Mouse (Mus musculus) fat pad, adult 2 months (tissue): ENCODE data around the gene Cdk5.
A peak's percentile ranks its signal among the peaks of the same experiment; 100 is the strongest.

Source experiments
- DNase-seq: peaks from one replicate; pipeline ENCODE4 v3.0.0-alpha.2; 2011; ENCODE audit warnings: low read depth, low spot score; ENCODE audit errors: extremely low read depth

Cdk5 gene

GRCm38 (mm10) chr5:24423129-24424003 is at the start of gene Cdk5, which contains the start of gene Slc4a2:
Gene Cdk5, minus strand, starts transcription at chr5:24423530.
Gene Slc4a2, plus strand, starts transcription at chr5:24423837.
- peak; percentile 99 for DNase-seq

- no peak for DNase-seq
Observed at GRCm38 (mm10) chr5:24470600-24470999, 47.3 kb upstream of the Cdk5 start.

DNA sequence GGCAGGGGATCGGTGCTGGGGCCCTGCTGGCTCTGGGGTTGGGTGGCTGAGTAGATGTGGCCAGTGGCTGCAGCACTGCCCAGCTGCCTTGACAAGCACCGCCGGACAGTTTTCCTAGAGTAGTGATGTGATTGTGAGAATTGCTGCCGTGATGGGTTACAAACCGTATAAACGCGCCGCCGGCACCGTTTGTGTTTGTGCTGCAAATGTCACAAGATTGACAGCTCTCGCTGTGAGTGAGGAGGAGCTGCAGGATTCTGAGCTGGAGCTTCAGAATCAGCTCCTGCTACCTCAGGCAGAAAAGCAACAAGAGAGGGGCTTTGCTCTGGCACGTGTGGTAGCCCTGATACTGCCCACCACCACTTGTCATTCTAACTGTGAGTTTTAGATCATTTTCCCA is 43.4 kb upstream of the Cdk5 start:
- no peak for DNase-seq

GRCm38 (mm10) chr5:24455613-24456012 is 32.3 kb upstream of the Cdk5 start:
- no peak for DNase-seq

- DNase-seq = no peak
Observed at GRCm38 (mm10) chr5:24455076-24455475, 31.7 kb upstream of the Cdk5 start.

DNA sequence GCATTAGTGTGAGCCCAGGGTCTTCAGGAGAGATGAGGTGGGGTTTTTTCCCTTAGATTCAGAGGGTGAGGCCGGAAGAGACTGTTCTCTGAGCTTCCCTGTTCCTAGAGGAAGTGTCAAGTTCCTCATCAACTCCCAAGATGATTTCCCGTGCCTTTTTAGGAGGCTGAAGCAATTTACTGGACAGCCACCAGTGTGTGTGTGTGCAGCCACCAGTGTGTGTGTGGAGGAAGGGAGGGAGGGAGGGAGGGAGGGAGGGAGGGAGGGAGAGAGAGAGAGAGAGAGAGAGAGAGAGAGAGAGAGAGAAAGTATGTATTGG is 30.6 kb upstream of the Cdk5 start:
- DNase-seq = no peak

- no peak for DNase-seq
Observed at GRCm38 (mm10) chr5:24453283-24453984, 30.1 kb upstream of the Cdk5 start.

GRCm38 (mm10) chr5:24452691-24453233 is 29.4 kb upstream of the Cdk5 start:
- no peak for DNase-seq

DNA sequence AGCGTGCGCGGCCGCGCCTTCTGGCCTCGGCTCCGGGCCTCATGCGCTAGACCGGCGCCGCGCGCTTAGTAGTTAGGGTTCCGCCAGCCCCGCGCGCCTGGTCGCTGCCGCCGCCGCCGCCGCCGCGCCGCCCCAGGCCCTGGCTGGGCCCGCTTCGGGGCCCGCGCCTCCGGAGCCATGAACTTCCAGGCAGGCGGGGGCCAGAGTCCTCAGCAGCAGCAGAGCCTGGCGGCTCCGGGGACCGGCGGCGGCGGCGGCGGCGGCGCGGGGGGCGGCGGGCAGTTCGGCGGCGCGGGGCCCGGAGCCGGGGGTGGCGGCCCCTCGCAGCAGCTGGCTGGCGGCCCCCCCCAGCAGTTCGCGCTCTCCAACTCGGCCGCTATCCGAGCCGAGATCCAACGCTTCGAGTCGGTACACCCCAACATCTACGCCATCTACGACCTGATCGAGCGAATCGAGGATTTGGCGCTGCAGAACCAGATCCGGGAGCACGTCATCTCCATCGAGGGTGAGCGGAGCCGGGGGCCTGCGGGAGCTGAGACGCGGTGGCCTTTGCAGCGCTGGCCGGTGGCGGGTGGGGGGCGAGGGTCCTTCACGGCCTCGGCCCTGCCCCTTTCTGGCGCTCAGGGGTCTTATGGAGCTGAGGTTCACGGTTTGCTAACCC is 28.8 kb upstream of the Cdk5 start, which contains the start of gene Agap3:
TSS of gene Agap3 (plus strand) at position 148 of the 661 bp plus-strand sequence.
- DNase-seq = no peak

DNA sequence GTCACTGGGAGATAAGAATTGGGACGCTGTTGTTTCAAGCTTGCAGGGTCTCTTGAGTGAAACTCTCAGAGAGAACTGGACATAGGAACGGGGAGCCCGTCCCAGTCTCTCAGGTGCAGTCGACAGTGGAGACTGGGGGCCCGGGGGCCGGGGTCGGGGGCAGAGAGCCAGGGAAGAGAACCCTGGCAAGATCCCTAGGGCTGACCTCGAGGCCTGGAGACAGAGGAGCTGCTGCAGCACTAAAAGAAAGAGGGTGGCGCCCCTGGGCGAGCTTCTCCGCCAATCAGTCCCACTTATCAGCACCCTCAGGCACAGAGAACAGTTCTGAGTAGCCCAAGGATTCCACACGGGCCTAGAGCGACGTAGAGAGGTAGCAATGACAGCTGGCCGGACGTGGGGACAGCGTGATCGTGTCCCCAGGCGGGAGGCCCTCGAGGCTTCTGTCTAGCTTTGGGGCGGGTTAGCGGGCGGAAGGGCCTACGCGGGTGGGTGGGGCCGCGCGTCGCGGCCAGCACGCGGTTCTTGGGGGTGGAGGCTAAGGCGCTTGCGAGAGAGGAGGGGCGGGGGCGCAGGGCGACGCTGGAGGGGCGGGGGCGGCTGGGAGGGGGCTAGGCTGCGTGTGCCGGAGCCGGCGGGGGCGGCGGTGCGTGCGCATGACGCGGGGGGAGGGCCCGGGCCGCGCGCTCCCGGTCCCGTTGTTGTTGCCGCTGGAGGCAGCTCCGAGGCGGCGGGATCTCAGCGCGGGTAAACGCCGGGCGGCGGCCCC is 28.1 kb upstream of the Cdk5 start:
- DNase-seq = no peak

DNA sequence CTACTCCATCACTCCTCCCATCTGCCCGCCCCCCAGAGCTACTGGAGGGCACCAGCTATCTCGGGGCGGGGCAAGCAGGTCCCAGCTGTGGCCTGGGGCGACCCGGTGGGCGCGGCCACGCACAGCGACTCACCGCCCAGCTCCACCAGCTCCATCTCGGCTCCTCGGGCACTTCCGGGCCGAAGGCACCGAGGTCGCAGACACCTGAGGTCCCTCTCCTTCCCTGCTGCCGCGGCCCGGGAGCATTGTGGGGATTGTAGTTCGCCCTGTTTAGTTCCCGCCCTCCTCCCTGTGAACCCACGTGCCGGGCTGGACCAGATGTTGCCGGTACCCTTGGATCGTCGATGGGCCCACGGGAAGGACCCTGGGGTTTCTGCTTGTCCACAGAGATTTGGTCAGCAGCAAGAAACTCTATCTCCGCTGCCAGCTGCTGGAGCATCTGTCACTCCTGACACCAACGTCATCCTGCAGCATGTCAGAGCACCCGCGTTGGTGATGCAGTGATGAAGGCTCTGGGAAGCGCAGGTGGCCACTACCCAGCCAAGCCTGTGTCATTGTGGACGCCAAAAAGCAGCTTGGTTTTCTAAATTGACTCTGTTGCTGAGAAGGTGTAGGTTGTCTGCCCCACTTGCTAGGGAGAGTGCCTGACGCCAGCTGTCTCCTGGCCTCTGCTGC is 24.4 kb upstream of the Cdk5 start, which contains the start of gene Tmub1:
TSS of gene Tmub1 (minus strand) at position 231 of the 675 bp plus-strand sequence.
- no peak for DNase-seq

- DNase-seq = no peak
Observed at GRCm38 (mm10) chr5:24446630-24447029, 23.3 kb upstream of the Cdk5 start.

- DNase-seq = no peak
Observed at GRCm38 (mm10) chr5:24445428-24446080, 22.2 kb upstream of the Cdk5 start.

GRCm38 (mm10) chr5:24444746-24445427 is 21.6 kb upstream of the Cdk5 start, which contains the start of gene Fastk:
Gene Fastk, minus strand, starts transcription at chr5:24445287.
- peak; percentile 26 for DNase-seq

GRCm38 (mm10) chr5:24443927-24444326 is 20.6 kb upstream of the Cdk5 start:
- DNase-seq = no peak

- no peak for DNase-seq
Observed at GRCm38 (mm10) chr5:24443204-24443603, 19.9 kb upstream of the Cdk5 start.

- DNase-seq = no peak
Observed at GRCm38 (mm10) chr5:24442029-24442428, 18.7 kb upstream of the Cdk5 start.

DNA sequence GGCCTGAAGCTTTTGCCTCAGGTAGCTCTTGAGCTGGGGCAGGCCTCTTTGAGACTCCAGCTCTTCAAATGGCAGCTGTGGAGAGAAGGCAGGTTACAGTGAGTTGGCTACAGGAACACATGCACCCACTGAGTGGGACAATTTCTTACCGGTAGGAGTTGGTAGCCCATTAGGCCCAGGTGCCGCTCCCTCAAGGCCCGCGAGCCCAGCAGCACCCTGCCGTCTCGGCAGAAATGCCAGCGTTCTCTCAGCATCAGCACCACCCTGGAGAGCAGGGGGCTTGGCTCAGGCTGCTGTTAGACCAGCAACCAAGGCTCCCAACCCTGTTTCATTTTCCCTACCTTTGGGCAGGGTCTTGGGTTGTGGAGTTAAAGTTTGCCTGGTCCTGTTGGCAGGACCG is 17.9 kb upstream of the Cdk5 start:
- no peak for DNase-seq

DNA sequence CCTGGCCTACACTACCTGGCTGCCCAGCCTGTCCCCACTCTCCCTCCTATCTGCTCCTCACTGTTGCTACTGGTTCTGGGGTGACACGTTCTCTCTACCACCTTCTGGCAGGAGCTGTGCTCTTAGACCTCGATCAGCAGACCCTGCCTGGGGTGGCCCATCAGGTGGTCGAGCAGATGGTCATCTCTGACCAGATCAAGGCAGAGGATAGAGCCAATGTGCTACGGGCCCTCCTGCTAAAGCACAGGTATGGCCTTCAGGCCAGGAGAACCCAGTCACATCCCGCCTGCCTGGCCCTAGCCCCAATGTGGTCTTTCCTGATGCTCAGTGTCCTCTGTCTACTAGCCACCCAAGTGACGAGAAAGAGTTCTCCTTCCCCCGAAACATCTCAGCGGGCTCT is 10.7 kb upstream of the Cdk5 start:
- DNase-seq = no peak
